Mouse (Mus musculus) forelimb bud, embryonic 11.5 days (tissue): ENCODE results near the gene Rbm26.

Experiments
- DNase-seq: peaks from one replicate; pipeline ENCODE4 v3.0.0-alpha.2; 2012; ENCODE audit warnings: low read depth, low spot score

The Rbm26 gene

DNA sequence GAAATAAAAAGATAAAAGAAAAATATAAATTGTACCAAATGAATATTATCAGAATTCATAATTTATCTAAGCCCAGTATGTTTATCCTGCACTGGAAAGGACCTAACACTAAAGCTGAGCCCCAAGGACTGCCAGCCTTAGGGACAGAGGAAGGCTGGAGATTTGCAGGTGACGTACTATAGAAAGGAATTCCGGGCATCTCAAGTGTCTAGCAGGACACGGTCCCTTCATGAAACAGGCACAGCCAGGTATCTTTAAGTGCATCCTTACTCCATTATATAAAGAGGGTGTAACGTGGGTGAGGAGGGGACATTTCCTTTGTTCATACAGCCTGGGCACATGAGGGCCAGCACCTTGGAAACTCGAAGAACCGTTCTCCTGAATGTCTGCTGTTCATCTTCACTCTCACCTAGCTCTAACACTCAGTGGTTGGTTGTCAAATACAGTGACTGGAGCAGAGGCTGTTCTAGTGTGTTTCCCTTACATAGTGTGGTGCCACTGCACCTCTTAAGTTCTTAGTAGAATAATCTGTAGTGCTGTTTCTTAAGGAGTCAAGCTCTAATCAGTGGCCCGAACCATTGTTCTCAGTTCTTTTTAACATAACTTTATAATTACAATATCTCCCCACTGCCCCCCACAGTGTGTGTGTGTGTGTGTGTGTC is 91.7 kb downstream of the Rbm26 start:
- no peak for DNase-seq

DNA sequence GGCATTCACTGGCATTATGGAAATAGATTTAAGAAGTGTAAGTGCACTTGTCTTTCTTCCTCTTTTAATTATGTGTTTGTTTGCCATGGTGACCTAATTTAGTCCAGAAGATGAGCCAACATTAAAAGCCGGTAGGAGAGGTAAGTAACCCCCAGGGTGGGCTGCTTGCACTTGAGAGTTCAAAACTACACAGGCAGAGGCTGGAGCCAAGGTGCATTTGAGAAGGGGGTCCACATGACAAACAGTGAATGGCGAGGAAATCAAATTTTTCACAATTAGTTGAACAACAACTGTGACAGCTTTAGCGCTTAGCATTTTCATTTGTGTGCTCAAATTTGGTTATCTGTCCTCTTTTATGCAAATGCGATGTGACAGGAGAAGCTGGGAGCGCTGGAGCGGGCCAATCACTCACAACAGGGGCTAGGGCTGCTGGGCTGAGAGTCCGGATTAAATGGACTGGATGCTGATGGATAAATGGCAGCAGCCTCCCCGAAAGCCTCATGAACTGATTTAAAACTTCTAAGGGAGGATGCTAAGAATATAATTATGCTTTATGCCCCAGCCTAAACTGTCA is 92.3 kb downstream of the Rbm26 start:
- DNase-seq: no peak

DNA sequence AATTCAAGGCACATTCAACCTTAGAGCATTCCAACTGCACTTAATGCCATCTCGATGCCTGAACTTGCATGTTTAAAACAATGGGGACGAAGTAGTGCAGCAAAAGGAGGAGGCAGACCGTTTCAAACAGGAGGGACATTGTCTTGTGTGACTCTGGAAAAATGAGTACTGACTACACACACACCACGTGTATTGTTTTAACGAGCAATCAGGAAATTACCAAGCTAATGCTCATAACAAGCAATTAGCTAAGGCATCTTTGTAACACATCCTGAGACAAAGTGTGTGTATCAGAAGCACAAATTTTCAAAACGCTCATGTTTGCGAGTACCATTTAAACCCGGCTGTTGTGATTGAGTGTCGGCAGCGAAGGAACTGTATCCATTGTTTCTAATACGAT is 93.0 kb downstream of the Rbm26 start:
- no peak for DNase-seq

DNA sequence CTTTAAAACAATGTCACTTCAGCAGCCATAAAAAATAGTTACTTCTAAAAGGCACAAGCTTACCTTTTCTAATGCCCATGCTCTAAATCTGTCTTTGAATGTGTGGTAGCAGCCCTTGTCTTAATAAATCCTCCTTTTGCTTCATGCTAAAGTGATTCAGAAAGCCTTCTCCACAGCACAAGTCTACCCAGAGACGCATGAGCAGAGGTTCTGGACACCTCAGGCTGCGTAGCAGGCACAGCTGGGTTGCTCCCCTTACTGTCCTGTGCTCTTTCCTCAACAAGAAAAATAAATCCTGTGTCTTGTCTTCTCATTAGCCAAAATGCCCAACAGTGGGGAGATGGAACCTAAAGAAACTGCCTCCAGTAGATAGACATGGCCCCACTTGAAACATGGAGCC is 102.4 kb downstream of the Rbm26 start:
- DNase-seq: no peak

DNA sequence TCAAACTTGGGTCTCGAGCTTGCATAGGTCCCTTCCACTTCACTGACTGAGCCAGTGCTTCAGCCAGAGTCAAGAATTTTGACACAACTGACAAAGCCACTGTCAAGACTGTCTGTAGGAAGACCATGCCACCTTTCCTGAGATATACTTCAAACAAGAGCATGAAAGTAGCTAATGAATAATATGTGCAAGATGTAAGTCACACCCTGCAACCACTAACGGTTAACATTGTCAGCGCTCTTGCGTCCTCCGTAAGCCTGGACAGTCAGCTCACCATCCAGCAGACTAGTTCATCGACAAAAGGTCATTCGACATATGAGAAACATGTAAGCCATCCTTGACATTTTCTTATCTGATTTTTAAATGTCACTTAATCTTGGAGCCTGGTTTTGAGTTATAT is 102.8 kb downstream of the Rbm26 start:
- no peak for DNase-seq

DNA sequence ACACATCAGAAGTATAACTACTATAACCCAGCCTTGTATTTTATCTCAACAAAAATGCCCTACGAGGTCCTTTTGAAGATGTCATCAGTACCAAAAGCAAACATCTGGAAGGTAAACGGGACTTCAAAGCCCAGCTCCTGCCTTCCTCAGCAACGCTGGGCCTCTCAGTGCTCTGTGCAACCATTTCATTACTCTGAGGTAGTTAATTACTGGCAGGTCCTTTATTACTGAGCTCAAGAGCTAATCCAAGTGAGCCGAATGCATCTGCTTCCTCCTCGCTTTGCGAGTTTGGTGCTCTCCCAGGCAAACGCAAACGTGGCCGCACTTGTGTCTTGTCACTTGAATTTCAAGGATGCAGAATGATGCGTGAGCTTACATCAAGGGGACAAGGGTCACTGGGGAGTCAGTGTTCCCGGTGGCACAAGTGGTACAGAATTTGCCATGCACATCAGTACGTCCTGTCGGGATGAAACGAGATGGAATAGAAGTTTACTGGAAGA is 106.1 kb downstream of the Rbm26 start:
- DNase-seq: peak; percentile 30

DNA sequence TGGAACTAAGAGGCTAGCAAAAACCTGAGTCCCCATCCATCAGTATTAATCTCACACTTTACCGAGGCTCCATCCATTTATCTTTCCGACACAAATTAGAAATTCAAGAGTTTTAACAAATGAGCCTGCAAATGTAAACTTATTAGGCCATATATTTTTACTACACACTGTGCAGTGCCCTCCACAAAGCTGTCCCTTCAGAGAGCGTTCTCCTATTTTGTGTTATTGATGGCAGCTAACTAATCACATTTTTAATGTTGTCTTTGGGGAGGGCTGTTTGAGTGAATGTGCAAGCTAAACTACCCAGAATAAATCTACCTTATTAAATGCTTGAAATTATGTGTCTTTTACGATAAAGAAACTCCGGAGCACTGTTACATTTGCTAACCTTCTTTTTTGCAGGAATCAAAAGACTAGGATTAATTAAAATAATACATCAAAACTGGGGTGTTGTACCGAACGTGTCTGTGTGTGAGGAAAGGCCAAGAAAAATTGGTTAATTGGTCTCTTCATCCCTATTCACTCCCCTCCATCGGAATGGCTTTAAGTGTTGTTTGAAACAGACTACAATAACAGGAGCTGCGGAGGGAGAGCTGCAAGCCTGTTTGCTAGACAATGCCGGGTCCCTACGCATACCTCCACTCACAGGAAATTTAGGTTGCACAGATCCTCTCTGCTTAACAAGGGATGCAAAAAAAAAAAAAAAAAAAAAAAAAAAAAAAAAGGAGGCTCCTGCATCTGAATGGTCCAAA is 106.7 kb downstream of the Rbm26 start:
- no peak for DNase-seq

DNA sequence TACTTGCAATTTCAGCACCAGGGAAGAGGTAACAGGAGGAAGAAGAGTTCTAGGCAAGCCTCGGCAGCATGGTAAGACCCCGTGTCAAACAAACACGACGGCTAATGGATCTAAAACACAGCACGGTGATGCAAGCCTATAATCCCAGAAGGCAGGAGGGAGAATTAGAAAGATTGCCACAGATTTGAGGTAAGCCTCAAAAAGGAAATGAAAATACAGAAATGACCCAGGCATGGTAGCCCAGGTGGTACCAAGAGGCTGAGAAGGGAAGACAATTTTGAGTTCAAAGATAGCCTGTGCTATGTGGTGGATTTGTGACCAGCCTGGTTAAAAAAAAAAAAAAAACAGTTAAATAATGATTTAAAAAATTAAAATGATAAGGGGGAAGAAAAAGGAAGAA is 109.1 kb downstream of the Rbm26 start:
- no peak for DNase-seq

DNA sequence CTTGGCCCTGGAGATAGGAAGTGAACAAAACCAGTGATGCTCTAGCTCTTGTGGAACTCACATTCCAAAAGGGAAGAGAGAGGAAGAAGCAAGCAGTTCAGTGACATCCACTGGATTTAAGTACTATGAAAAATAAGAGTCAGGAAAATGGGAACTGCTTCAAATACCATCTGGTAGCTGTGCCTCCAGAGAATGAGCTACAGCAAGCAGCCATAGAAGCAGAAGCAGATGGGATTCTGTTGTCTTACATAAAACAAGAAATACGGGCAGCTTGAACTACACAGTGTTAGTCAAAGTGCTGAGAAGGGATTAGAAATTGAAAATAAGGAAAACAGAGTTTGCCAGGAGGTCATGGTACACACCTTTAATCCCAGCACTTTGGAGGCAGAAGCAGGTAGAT is 112.9 kb downstream of the Rbm26 start:
- no peak for DNase-seq

DNA sequence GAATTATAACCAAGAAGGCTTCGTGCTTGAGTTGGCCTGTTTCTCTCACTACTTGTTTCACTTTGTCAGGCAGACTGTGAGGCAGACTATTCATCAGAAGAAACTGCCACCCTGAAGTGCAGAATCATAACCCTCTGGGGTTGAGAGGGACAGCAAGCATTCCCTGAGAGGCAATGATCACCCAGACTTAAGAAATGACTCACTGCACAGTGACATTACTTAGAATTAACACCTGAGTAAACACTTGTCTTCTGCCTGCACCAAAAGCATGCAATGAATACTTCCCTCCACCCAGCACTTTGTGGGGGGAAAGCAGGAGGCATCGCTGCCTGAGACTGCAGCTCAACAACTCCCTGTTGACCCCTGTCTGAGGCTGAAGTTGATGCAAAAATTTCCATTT is 115.9 kb downstream of the Rbm26 start:
- no peak for DNase-seq

DNA sequence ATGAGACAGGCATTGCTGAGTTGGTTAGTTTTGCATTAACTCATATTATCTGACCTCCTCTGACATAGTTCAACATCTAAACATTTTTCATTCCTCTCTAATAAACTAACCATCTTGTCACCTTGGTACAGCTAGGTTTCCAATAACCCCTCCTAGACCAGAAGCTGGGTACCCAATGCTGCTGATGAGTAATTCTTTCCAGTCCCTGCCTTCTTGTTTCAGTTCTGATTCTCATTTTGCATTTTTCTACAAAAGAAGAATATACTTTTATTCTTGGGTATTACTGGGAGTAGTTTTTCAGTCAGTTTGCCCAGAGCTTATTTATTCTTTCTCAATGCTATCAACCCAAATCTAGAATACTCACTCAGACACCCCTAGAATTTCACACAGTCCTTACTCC is 119.2 kb downstream of the Rbm26 start:
- DNase-seq: no peak
